Mouse (Mus musculus) layer of hippocampus, adult 2 months (tissue): ENCODE data around the gene Ppp1r3e. TPM values are rescaled to one million over a fixed set of nuclear protein-coding genes. Genes with fewer than 3 reads are reported as not detected.

Experiments
- DNase-seq, 2 experiments: peaks; one replicate each; pipeline ENCODE4 v3.0.0; 2022; ENCODE audit warnings: low spot score in 2 of 2
- H3K27ac ChIP-seq: fragments of 200-600 bp; 2 replicates; pipeline ENCODE4 v1.8.1; 2022
- H3K4me3 ChIP-seq: fragments of 200-600 bp; 2 replicates; pipeline ENCODE4 v1.8.1; 2022; ENCODE audit warnings: mild to moderate bottlenecking
- CTCF ChIP-seq: fragments of 200-600 bp; conservative IDR thresholded peaks from 2 replicates; pipeline ENCODE4 v1.8.1; 2022; ENCODE audit warnings: antibody characterized with exemption, mild to moderate bottlenecking, moderate library complexity
- total RNA-seq, 2 experiments: library from RNA; stranded (reverse); gene quantifications; 2 replicates each; pipeline ENCODE4 v1.2.3; 2021

Gene Ppp1r3e
- total RNA-seq, 2 experiments from 2014 or later, result 22.1 to 24.3 TPM

DNA sequence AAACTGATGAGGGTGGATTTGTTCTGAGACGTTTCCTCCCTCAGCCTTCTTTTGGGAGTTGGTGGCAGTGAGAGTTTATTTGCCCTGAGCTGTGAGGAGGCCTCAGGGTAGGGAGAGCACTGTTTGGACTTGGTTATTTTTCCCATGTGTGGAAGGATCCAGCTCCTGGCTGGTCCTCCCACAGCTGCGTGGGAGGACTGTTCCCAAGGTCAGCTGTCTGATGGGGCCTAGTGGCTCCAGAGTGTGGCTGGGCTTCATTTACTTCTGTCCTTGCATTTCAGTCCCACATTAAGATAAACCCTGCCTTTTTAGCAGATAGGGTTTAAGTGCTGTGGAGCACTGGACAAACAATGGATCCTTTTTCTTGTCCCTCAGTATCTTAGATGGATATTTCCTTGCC lies 20.1 kb upstream of the Ppp1r3e start:
- DNase-seq, result no peak
- no peak overlapping the region for H3K4me3 ChIP-seq
- no peak for TF ChIP-seq CTCF
- H3K27ac ChIP-seq, result no peak overlapping the region

DNA sequence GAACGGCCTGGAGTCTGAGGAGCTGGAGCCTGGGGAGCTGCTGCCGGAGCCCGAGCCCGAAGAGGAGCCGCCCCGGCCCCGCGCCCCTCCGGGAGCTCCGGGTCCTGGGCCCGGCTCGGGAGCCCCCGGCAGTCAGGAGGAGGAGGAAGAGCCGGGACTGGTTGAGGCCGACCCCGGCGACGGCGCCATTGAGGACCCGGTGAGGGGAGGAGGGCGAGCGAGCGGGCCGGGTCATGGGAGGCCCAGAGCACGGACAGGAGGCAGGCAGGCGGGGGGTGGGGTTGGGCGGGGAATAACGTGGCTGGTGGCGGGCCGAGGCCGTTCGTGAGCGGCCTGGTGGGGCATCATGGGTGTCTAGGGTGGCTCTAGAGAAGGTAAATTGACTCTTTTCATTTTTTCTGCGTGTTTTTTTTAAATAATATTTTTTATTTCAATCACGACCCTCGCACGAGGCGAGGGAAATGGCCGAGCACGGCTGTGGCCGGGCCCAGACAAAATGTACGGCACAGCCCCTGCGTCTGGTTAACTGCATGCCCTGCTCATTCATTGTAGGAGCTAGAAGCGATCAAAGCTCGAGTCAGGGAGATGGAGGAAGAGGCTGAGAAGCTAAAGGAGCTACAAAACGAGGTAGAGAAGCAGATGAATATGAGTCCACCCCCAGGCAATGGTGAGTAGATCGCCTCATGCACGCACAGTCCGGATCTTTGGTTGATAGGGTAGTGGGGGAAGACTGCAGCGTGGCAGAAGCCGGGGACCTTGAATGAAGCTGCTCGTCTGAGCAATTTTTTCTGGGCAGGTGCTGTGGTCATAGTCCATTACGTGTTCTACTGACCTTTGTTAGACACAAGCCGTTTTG lies 17.2 kb upstream of the Ppp1r3e start:
- Histone ChIP-seq H3K4me3 (peak overlapping the region; percentile 93), H3K27ac (peak overlapping the region; percentile 99)
- TF ChIP-seq CTCF, result no peak
- peak in 1 of 2 experiments; percentile 42 for DNase-seq

DNA sequence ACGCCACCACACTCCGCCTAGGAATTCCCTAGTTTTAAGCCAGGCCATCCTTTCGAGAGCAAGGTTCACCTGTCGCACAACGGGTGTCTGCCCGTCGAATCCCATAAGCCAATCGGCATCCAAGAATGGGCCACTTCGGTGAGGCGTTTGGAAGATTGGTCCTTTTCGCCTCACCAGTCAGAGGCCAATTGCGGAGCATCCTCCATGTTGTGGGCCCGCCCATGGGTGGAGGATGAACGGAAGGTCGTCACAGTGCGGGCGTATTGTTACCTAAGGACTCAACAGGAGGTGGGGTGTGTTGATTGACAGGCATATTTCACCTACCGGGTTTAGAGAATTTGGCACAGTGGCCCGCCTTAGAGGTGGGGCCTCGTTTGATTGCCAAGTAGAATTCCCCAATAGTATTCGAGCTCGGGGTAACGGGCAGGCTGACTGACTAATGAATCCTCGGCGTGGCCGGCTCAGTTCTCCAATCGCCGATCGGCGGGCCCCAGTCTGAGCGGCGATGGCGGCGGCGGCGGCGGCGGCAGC lies 16.4 kb upstream of the Ppp1r3e start:
- Histone ChIP-seq H3K4me3 (peak overlapping the region; percentile 57), H3K27ac (peak overlapping the region; percentile 99)
- TF ChIP-seq CTCF, result 0 out of 2 replicates have a peak, but pooled peaks have one; percentile 2
- peak; percentile 97 to 100 for DNase-seq

DNA sequence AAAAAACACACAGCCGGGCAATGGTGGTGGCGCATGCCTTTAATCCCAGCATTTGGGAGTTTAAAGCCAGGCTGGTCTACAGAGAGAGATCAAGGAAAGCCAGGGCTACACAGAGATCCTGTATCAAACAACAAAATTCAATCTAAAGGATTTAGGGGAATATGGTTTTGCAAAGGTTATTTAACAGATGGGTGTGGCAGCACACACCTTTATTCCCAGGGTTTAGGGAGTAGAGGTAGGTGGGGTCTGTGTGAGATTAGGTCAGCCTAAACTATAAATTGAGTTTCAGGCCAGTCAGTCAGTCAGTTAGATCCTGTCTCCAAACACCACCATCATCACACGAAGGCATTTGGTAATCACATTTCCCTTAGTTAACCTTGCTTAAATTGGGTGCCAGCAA lies 14.8 kb upstream of the Ppp1r3e start, which contains the start of gene Pabpn1:
TSS of gene Pabpn1 (plus strand) at position 301 of the 400 bp plus-strand sequence.
- peak within 1 kb of the TSS; percentile 91 for H3K27ac ChIP-seq
- no peak for TF ChIP-seq CTCF
- peak within 1 kb of the TSS; percentile 57 for H3K4me3 ChIP-seq
- no peak for DNase-seq

DNA sequence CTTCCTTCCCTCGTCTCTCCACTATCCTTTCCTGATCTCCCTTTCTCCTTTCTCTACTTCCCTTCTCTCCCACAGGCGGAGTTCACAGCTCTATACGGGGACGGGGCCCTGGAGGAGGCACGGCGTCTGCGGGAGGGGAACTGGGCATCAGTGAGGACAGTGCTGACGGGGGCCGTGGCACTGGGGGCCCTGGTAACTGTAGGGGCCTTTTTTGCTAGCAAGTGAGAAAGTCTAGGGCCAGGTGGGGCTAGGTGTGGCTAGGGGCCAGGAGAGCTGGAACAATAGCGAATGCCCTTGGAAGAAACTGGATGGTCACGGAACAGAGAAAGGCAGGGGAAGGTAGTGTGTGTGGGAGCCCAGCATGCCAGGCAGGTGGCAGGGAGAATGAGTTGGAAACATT lies 8.0 kb upstream of the Ppp1r3e start:
- no peak for DNase-seq
- no peak overlapping the region for H3K4me3 ChIP-seq
- no peak for TF ChIP-seq CTCF
- no peak overlapping the region for H3K27ac ChIP-seq

DNA sequence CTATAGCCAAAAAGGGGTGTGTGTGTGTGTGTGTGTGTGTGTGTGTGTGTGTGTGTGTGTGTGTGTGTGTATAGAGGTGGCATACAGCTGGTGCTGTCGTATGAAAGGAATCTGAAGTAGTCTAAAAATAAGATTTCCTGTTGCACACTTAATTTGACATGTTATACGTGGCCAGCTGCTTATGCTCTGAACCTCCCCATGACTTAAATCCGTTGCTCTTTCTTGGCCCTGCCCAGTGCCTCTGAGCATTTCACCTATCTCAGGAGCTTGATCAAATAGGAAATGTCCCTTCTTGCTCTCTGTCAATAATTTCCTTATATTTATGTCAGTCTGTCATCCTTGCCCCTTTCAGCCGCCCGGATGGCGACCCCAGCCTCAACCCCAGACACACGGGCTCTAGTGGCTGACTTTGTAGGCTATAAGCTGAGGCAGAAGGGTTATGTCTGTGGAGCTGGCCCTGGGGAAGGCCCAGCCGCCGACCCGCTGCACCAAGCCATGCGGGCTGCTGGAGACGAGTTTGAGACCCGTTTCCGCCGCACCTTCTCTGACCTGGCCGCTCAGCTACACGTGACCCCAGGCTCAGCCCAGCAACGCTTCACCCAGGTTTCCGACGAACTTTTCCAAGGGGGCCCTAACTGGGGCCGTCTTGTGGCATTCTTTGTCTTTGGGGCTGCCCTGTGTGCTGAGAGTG lies 6.8 kb upstream of the Ppp1r3e start:
- peak overlapping the region; percentile 64 for H3K4me3 ChIP-seq
- TF ChIP-seq CTCF, result no peak
- DNase-seq, result no peak
- H3K27ac ChIP-seq, result peak overlapping the region; percentile 90; the same call in 1 of the 2 replicates

DNA sequence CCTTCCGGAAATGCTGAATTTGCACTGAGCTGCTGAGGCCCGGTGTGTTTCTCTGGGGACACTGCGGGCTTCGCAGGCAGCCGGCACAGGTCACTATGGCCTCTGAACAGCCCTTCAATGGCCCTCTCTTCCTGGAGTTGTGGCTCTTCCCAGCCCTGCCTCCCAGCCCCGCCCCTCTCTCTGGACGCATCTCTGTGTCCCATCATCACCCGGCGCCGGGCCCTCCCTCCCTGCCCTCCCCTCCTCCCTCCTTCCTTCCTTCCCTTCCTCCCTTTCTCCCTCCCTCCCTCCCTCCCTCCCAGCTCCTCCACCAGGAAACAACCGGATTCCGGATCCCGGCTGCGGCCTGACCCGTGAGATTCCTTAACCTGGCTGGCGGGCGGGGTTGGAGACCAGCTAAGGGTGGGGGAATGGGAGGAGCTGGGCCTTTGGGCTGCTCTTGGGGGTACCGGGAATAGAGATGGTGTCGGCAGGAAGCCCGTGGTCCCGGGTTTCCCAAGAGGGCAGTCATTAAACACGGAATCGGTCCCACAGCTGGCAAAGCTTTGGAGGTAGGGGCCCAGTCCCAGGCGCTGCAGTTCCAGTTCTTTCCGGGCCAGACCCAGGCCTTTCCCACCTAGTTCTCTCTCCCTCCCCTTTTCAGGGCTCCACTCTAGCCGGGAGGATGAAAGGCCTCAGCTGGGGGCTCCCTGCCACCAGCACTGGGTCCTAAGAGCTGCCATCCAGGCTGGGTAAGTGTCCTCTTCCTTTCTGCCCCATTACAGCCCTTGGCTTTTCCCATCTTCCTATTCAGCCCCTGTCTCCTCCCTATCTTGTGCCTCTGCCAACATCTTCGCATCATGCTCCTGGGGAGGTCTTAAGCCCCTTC lies 6.0 kb upstream of the Ppp1r3e start, which contains the start of the genes Bcl2l2 and Gm20521:
TSS of gene Bcl2l2 (plus strand) at position 224 of the 868 bp plus-strand sequence.
TSS of gene Gm20521 (plus strand) at position 288 of the 868 bp plus-strand sequence.
- DNase-seq, result peak; percentile 64 to 73
- no peak for TF ChIP-seq CTCF
- peak within 1 kb of the TSS; percentile 90 for H3K27ac ChIP-seq
- H3K4me3 ChIP-seq, result peak within 1 kb of the TSS; percentile 64

DNA sequence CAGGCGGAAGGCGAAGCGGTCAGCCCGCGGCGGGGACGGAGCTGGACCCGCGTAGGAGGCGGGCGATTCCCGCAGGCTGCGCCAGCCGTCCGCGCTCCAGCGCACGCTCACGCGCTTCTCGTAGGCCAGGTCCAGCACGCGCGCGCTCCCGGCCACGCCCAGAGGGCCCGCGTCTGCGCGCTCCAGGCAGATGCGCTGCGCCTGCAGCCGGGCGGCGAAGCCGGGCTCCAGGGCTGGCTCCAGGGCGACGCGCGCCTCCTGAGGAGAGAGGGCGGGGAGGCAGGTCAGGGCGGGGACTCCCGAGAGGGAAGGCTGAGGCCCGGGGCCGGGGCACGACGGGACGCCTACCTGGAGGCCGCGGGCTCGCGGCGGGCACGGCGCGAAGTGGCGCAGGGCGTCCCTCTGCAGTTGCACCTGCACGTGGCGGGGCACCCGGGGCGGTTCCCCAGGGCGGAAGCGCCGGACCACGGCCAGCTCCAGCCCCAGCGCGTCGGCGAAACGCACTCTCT lies 757 bp downstream of the Ppp1r3e start:
- H3K27ac ChIP-seq, result peak overlapping the region; percentile 97

DNA sequence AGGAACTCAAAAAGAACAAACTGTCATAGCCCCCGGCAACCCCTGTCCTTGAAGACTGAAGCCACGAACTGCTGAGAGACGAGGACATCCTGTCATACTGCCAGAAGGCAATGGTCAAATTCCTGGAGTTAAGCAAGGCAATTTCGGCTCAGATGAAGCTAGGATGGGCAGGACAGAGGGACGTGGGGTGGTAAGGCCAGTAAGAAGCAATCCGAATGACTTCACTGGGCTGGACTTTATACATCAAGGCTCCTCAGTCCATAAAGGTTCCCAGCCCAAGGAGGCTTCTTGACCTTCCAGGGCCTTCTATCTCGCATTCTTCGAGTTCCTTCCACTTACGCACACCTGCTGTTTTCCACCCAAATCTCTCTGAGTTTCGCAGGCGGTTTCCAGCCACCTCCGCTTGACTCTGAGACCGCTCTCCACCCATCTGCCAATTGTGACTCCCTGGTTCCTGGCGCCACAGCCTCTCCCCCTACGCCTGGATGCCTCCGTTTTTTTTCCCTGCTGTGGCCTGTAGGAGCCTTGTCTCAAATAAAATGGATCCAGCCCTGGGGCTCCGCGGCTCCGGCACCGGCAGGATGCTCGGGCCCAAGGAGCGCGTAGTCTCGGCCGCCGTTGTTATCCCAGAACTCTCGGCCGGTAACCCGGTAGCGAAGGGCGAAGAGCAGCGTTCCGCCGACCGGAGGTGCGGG lies 1.4 kb downstream of the Ppp1r3e start:
- H3K27ac ChIP-seq, result peak overlapping the region; percentile 97
- TF ChIP-seq CTCF, result no peak; the same call in 1 of the 2 replicates
- peak; percentile 50 to 51 for DNase-seq
- peak overlapping the region; percentile 94 for H3K4me3 ChIP-seq

More for the DNA sequence above, 757 bp downstream of the Ppp1r3e start:
- peak; percentile 87 to 89 for DNase-seq
- TF ChIP-seq CTCF, result no peak
- peak overlapping the region; percentile 94 for H3K4me3 ChIP-seq

DNA sequence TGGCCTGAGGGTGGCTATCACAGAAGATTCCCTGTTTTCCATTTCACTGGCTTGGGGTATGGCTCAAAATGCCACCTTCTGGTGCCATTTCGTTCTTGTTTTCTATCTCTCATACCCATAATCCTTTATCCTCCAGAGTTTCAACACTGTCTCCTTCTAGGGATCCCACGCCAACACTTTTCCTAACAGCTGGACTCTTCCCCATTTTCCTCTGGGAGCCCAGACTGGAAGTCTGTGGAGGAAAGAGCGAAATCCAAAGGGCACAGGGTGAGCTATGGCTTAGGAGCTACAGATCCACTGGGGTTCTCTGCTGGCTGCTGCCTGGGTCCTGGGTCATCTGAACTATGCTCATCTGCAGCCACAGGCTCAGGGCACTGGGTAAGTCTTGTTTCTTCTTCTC lies 3.2 kb downstream of the Ppp1r3e start:
- Histone ChIP-seq H3K27ac (no peak overlapping the region), H3K4me3 (no peak overlapping the region)
- no peak for TF ChIP-seq CTCF
- DNase-seq, result no peak

DNA sequence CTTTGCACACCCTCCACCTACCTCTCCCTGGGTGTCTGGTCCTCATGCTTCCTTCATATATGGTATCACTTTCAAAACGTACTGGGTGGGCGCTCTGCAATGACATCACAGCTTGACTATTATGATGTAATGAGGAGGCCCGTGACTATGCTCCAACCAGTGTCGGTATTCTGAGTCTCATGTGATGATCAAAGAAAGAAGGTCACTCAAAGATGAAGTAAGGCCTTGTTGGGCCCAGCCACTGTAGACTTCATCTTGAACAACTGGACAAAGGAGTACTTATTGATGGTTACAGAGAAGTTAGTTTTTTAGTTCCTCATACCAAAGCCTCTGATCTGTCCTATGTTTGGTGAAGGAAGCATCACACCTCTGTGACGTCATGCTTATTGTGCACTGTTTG lies 6.5 kb downstream of the Ppp1r3e start, which contains the start of gene Homez:
TSS of gene Homez (minus strand) at position 101 of the 400 bp plus-strand sequence.
- Histone ChIP-seq H3K4me3 (no peak within 1 kb of the TSS), H3K27ac (no peak within 1 kb of the TSS)
- TF ChIP-seq CTCF, result no peak
- DNase-seq, result no peak

DNA sequence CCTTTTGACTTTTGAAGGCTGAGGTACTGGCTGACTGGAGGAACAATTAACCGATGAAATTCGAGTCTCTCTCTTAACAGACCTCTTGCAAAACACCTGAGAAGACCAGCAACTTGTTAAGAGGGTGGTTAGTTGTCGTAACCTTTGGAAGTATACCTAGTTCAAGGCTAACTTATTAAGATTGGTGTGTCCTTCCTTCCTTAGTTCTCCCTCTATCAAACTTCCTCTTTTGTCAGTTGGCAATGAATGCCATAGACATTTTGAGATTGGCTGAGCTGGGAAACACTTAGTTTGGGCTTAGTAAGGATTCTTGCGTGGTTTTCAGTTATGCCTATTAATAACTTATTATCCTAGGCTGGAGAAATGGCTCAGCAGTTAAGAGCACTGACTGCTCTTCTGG lies 9.3 kb downstream of the Ppp1r3e start:
- no peak for DNase-seq
- Histone ChIP-seq H3K4me3 (no peak overlapping the region), H3K27ac (no peak overlapping the region)
- no peak for TF ChIP-seq CTCF
